Mouse (Mus musculus) embryo, embryonic 10 days (tissue): ENCODE measurements around the gene Tlr2.
"Not testable (repeated sequence)": the region's sequence is repeated elsewhere in the genome, so short reads cannot be mapped to it uniquely, and the experiment has no call there.

ENCODE experiments used
- DNase-seq: peaks from one replicate; pipeline ENCODE4 v3.0.0-alpha.2; 2015; ENCODE audit warnings: low spot score

The Tlr2 gene

DNA sequence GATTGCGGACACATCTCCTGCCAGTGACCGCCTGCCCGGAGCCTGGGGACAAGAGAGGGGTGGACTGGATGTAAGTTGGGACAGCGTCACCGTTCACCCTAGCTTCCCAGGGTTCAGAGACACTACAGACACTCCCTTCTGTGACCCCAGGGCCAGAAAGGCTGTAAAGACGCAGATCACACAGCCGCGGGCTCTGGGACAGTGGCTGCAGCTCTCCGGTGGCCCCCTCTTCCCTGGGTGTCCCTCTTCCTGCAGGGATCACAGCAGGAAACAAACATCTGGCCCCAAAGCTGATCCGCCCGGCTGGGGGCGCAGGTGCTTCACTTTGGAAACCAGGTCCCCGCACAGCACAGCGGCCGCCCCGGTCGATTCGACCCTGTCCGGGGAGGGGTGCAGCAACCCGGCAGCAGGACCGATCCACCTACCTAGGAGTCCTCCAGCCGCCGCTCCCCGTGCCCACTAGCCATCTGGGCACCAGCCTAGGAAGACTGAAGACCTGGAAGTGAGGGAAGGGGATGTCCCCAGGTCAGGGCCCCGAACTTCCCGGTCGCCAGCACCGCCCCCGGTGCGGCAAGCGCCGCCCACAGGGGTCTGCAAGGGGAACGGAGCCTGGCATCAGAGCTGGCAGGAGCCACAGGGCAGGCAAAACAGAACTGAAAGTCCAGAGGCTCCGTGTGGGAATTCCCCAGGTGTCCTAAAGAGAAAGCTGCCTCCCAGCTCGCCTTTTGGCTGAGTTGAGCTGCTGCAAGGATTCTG lies at the start of gene Tlr2:
Gene Tlr2 (minus strand): TSS at position 673 of the 756 bp plus-strand sequence.
- DNase-seq = peak; percentile 53

- no peak for DNase-seq
Measured at GRCm38 (mm10) chr3:83885163-83885562, 43.6 kb upstream of the Tlr2 start.

DNA sequence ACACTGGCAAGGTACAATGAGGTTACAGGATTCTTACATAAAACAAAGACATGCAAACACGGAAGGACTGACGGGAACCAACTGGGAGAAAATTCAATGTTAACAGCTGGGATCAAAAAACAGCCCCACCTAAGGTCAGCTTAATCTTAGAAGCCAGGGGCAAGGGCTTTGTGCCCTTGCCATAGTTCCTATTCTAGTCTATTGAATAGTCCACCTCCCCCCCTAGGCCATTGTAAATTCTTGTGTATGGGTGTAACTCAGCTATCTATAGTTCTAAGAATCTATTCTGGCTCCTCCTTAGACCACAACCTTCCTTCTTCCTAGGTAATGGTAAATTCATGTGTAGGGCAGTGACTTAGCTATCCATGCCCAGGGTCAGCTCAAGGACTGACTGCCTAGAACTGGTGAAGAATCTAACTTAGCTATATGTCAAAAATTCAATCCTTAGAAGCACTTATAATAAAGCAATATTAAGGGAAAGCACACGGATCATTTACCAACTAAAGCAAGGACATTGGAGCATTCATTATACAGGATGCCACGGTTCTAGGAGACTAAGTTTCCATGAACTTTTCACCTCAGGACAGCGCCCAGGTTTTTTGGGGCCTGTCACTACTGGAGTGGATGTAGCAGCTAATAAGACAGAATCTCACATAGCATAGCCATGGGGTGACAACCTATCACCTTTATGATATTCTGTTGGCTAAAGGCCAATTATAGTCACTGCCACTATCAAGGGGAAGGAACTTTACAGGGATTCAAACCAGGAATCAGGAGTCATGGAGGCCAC lies 37.9 kb upstream of the Tlr2 start:
- DNase-seq = not testable (repeated sequence)

- no peak for DNase-seq
Measured at GRCm38 (mm10) chr3:83878801-83879200, 37.2 kb upstream of the Tlr2 start.

DNA sequence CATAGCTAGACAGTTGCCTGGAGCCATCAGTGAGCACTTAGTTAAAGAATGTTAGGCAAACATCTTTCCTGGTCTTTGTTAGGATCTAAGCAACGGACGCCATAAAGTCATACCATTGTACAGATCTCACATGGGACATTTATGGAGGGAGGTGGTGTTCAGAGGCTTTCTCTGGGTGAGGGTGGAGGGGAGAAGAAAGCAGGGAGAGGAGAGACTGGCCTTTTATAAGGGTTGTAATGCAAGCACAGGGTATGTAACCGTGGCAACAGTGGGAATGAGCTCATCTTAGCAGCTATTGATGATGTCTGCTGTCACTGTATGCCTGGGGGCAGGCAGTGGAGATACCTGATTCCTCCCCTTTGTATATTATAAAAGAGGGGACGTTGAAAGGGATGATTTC lies 34.7 kb upstream of the Tlr2 start:
- no peak for DNase-seq

- not testable (repeated sequence) for DNase-seq
Measured at GRCm38 (mm10) chr3:83875078-83875477, 33.5 kb upstream of the Tlr2 start.

DNA sequence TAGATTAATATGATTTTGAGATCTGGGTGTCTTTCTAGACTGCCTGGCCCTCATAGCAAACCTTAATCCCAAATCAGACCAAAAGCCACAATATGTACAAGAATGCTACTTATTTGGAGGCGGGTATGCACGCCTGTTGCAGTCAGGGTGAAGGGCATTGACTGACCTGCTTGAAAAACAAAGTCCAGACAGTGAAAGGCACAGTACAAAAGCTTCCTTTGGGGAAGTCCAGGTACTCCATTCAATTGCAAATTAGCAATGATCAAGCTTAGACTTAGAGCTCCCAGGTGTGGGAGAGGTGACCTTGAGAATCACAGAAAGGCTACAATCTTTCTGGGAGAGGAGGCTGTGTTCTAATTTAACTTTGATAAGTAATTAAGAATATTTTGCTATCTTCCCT lies 31.3 kb upstream of the Tlr2 start:
- DNase-seq = not testable (repeated sequence)

- not testable (repeated sequence) for DNase-seq
Measured at GRCm38 (mm10) chr3:83871962-83872361, 30.4 kb upstream of the Tlr2 start.

GRCm38 (mm10) chr3:83871559-83871958 lies 30.0 kb upstream of the Tlr2 start:
- DNase-seq = not testable (repeated sequence)

GRCm38 (mm10) chr3:83869776-83870175 lies 28.2 kb upstream of the Tlr2 start:
- no peak for DNase-seq

DNA sequence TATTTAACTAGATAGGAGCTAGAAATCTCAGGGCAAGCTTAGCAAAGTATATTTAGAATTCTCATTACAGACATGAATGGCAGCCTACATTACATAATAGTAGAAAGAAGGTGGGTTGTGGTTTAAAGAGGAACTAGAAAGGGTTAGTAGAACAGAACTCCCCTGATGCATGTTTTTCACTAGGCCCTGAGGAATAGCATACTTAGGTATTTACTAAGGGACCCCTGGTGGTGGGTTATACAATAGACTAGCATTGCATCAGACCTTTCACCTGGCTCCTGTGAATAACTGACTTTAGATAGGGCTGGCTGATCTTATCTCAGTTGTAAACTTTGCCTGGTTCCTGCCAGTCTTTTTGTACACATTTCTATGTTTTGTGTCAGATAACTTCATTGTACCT lies 25.5 kb upstream of the Tlr2 start:
- DNase-seq = not testable (repeated sequence)

DNA sequence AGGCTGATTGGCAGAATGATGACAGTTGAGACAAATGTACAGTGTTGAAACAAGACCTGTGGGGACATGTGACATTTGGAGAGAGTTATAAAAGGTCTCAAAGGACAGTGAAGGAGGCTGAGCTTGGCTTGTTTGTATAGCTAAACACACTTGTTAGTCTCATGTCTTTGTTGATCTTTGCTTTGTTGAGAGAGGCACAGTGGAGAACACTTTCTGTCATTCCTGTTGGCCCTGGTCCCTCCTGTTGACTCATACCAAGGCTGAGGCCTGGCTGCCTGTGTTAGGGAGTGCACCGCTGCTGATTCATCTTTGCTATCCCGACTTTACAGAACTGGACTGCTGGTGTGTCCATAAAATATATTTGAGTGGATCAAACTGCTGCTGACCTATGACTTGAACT lies 23.6 kb upstream of the Tlr2 start:
- no peak for DNase-seq

DNA sequence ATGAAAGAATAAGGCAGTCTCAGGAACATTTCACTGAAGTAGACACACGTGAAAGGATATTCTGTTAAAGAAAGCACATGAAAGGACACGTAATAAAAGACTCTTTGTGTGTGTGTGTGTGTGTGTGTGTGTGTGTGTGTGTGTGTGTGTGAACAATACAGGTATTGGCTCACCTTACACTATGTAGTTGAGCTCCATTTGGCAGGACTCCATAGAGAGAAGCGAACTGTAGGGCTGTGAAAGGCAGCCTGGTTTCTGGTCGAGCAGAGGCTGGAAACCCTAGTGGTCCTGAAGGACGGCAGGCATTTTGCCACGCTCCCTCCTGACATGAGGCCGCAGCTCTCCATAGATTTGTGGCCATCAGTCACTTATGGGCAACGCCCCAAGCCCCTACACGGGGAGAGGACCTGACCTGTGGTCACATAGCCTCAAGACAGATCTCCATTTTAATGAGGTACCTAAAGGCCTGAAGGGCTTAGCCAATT lies 22.5 kb upstream of the Tlr2 start:
- no peak for DNase-seq

DNA sequence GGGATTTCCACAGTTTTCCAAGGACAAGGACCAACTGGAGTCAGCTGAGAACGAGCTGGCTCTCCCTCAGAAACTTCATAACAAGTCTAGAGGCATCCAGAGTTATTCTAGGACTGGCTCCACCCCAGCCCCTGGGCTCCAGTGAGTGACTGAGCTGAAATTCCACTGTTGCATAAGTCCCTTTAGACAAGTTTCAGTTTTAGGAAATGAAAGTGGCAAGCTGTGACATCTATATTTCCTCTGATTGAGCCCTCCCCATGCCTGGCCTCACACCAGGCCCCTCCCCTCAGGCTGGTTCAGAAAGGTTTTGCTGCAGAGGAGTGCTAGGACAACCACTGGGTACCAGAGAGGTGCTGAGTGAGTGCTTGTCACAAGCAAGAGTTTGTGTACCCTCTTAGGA lies 21.4 kb upstream of the Tlr2 start:
- no peak for DNase-seq

GRCm38 (mm10) chr3:83859595-83859994 lies 18.0 kb upstream of the Tlr2 start:
- DNase-seq = no peak

DNA sequence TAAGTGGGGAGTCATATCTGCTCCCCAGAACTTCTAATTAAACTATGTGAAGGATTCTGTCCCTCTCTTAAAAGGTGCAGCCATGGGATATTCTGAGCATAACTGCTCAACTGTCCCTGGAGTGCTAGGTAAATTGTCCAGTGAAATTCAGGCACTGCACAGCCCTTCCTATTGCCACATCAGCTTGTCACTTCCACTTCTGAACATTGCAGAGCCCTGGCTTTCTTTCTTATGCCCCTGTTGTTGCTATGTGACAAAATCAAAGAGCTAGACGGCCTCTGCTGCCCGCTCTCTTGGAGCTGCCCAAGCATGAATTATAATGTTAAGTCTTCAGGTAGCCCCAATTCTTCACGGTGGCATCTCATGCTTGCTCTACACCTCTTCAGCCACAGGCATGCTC lies 17.5 kb upstream of the Tlr2 start:
- no peak for DNase-seq

DNA sequence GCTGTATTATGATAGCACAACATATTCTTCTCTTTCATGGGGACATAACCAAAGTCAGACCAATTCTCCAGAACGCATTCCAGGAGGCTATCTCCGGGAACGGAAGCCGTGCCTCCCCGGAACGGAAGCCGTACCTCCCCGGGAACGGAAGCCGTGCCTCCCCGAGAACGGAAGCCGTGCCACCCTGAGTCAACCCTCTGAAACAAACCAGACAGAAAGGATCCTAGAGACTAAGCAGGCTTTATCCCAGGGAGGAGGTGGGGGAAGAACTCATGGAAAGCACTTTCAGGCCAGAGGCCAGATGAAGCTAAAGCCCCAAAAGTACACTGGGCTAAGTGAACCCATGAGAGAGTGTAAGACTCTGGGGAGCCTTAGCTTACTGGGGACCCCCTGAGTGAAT lies 16.1 kb upstream of the Tlr2 start:
- DNase-seq = no peak

- no peak for DNase-seq
Measured at GRCm38 (mm10) chr3:83855643-83856042, 14.1 kb upstream of the Tlr2 start.

GRCm38 (mm10) chr3:83849341-83849740 lies 7.8 kb upstream of the Tlr2 start:
- DNase-seq = no peak

DNA sequence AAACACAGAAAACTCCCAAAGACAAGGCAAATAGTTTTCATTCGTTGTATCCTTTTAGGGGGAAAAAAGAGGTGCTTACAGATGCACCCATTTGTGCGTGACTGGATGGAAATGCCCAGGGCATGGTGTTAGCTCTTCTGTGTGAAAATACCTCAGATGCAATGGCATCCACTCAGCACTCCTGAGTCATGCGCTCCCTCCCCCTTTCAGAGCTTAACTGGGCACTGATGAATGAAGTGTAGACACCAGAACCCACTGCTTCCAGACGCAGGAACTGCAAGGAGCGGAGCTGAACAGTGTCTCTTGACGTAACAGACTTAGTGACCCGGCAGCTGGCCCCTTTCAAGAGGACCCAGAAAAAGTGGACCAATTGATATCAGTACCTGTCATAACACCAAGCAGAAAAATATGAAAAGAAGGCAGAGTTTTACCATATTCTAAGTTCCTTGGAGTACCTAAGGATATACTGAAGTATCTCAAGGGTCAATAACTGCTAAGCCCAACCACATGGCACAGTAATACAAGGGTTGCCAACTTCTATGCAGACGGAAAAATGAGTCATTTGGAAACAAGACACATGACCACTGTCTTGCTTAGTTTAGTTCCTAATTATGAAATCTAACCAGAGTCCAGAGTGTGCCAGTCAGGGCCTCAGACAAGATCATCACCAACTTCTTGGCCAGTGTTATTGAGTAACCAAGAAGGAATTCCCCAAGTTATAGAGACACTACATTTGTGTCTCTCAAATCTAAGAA lies 3.4 kb upstream of the Tlr2 start:
- no peak for DNase-seq

DNA sequence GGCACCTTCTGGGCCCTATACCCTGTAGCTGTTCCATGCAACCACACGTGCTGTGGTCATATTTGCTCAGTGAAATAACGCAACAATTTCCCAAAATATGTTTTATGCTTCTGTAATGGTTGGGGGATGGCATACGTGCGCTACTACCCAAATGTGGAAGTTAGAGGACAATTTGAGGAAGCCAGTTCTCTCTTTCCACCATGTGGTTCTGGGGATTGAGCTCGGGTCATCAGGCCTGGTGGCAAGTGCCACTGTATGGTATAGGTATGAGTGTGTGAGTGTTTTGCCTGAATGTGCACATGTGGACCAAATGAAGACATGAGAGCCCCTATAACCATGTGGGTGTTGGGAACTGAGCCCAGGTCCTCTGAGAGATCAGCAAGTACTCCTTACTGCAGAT lies 2.1 kb downstream of the Tlr2 start:
- no peak for DNase-seq

GRCm38 (mm10) chr3:83836685-83837084 lies 4.9 kb downstream of the Tlr2 start:
- no peak for DNase-seq
